Mouse (Mus musculus): ENCODE data around the gene Cldn10. TPM values are rescaled to one million over a fixed set of nuclear protein-coding genes. Genes with fewer than 3 reads are reported as not detected.
A peak's percentile ranks its signal among the peaks of the same experiment; 100 is the strongest.

The Cldn10 gene
- total RNA-seq, 2 experiments from 2014 or later, result 0.23 to 0.24 TPM

DNA sequence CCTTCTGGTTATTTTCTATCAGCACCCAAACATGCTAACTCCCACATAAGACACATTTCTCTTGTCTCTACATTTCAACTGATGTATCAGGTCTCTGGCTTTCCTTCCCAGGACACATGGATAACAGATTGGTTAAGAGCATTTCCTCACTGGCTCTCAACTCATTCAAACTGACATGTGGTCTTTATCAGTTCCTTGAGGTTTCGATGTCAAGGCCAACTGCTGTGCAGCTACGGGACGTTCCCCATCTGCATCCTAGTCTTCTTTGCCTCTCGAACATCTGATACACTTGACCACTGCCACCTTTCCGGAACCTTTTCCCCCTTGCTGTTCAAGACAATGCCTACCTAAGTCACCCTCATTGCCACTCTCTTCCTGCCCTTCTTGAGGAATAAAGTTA lies 125.9 kb downstream of the Cldn10 start:
- no peak for DNase-seq

DNA sequence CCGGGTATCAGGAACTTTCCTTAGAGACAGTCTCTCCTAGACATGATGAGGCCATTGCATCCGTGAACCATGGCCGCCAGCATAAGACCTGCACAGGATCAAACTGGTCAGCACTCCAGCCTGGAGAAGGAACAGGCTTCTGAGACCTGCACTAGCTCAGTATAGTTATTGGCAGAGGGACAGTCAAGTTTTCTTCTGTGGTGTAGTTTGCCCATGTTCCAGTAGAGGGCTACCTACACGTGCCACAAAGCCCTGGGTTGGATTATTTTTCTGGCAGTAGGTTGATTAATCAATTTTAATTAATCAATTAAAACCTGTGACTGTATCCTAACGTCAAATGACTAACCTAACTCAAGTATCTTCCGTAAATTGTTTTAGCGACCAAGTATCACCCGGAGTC lies 131.3 kb downstream of the Cldn10 start:
- peak; percentile 26 for DNase-seq

DNA sequence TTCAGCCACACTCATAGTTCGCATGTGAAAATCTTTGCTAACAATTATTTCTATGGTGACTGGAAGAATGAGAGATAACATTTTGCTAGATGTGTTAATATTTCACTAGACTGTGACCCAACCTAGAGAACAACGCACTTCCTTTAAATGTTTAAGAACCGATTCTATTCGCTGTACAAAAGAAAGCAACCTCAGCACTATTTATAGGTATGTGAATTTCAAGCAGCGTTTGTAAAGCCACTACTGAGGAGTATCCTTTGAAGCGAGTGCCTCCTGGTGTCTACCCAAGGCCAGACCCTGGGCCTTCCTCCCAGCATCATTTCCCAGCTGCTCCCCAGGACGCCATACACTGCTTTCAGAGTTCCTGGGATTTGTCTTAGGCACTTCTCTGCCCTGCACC lies 132.9 kb downstream of the Cldn10 start:
- DNase-seq, result no peak

- DNase-seq, result no peak
Measured at GRCm38 (mm10) chr14:118922251-118922650, 134.5 kb downstream of the Cldn10 start.

GRCm38 (mm10) chr14:118922667-118923184 lies 135.0 kb downstream of the Cldn10 start:
- DNase-seq, result peak; percentile 38

Other genes with a start within 250 kb of the Cldn10 start
- gene Abcc4, start 81.7 kb upstream of the Cldn10 start, total RNA-seq (2021), result 1 to 10 TPM; 2.9 to 3.1 TPM
- gene Dzip1, start 137.6 kb downstream of the Cldn10 start, total RNA-seq (2021), result 1 to 10 TPM; 4.8 to 6.6 TPM
- gene Dnajc3, start 150.1 kb downstream of the Cldn10 start, total RNA-seq (2021), result 10 to 100 TPM; 28.1 to 28.4 TPM